Mouse (Mus musculus): ENCODE results near the gene C1s2. TPM values are rescaled to one million over a fixed set of nuclear protein-coding genes. Genes with fewer than 3 reads are reported as not detected.
"Not testable (repeated sequence)": the region's sequence is repeated elsewhere in the genome, so short reads cannot be mapped to it uniquely, and the experiment has no call there.

C1s2 gene
- total and polyA plus RNA-seq, 3 experiments, result 0.26 to 0.48 TPM; not detected in 1

- H3K79me2 ChIP-seq (replicated peaks; ENCODE audit: control insufficient read depth, insufficient read depth, low read length), result no peaks in the 10 kb centered on the region
- no peaks in the 10 kb centered on the region for H3K4me1 ChIP-seq (ENCODE audit: control insufficient read depth, insufficient read depth, low read length)
- WGBS, result 72% methylated on average over 4 of the region's 4 CpGs
- no peak overlapping the region for H3K27ac ChIP-seq
- intact Hi-C loops (cut with DNase I), result no loop called here
- TF ChIP-seq CTCF (IDR thresholded peaks at IDR 0.05), result no peak
- no peak for TF ChIP-seq EP300 (IDR thresholded peaks at IDR 0.05; ENCODE audit: insufficient read depth, low read depth, low read length)
- TF ChIP-seq POLR2A (IDR thresholded peaks at IDR 0.05; ENCODE audit: insufficient read depth, low read depth, low read length), result no peak
- no peaks in the 10 kb centered on the region for H3K36me3 ChIP-seq (ENCODE audit: control insufficient read depth, insufficient read depth, low read length)
- no peaks in the 10 kb centered on the region for H3K27me3 ChIP-seq (ENCODE audit: control insufficient read depth, insufficient read depth, low read length)
- no peak overlapping the region for H3K9ac ChIP-seq (ENCODE audit: low read depth, low read length)
- DNase-seq, result no peak
- H3K4me3 ChIP-seq, result no peak overlapping the region
Measured at GRCm38 (mm10) chr6:124630763-124631162, 5.1 kb downstream of the C1s2 start.

- 17% methylated on average over 1 of the region's 1 CpGs for WGBS
- DNase-seq; H3K4me1 ChIP-seq (ENCODE audit: control insufficient read depth, insufficient read depth, low read length); H3K27ac ChIP-seq; H3K79me2 ChIP-seq (replicated peaks; ENCODE audit: control insufficient read depth, insufficient read depth, low read length); H3K4me3 ChIP-seq; H3K9ac ChIP-seq (ENCODE audit: low read depth, low read length); H3K36me3 ChIP-seq (ENCODE audit: control insufficient read depth, insufficient read depth, low read length); H3K27me3 ChIP-seq (ENCODE audit: control insufficient read depth, insufficient read depth, low read length); intact Hi-C loops (cut with DNase I): not testable (repeated sequence)
Measured at GRCm38 (mm10) chr6:124626184-124626583, 9.7 kb downstream of the C1s2 start.

- Histone ChIP-seq H3K36me3 (ENCODE audit: control insufficient read depth, insufficient read depth, low read length) (no peaks in the 10 kb centered on the region), H3K4me3 (no peak overlapping the region), H3K27ac (no peak overlapping the region), H3K9ac (ENCODE audit: low read depth, low read length) (no peak overlapping the region), H3K27me3 (ENCODE audit: control insufficient read depth, insufficient read depth, low read length) (no peaks in the 10 kb centered on the region), H3K4me1 (ENCODE audit: control insufficient read depth, insufficient read depth, low read length) (no peaks in the 10 kb centered on the region), H3K79me2 (replicated peaks; ENCODE audit: control insufficient read depth, insufficient read depth, low read length) (no peaks in the 10 kb centered on the region)
- TF ChIP-seq POLR2A (IDR thresholded peaks at IDR 0.05; ENCODE audit: insufficient read depth, low read depth, low read length) (no peak), EP300 (IDR thresholded peaks at IDR 0.05; ENCODE audit: insufficient read depth, low read depth, low read length) (no peak), CTCF (IDR thresholded peaks at IDR 0.05) (no peak)
- intact Hi-C loops (cut with DNase I), result no loop called here
- WGBS, result 78% methylated on average over 13 of the region's 13 CpGs
- DNase-seq, result no peak
Measured at GRCm38 (mm10) chr6:124625612-124626011, 10.3 kb downstream of the C1s2 start.

GRCm38 (mm10) chr6:124602031-124602430, 33.9 kb downstream of the C1s2 start:
- H3K9ac ChIP-seq (ENCODE audit: low read depth, low read length), result no peak overlapping the region

GRCm38 (mm10) chr6:124593121-124593520, 42.8 kb downstream of the C1s2 start:
- Histone ChIP-seq H3K27me3 (ENCODE audit: control insufficient read depth, insufficient read depth, low read length) (no peaks in the 10 kb centered on the region), H3K9ac (ENCODE audit: low read depth, low read length) (no peak overlapping the region), H3K27ac (no peak overlapping the region), H3K4me1 (ENCODE audit: control insufficient read depth, insufficient read depth, low read length) (no peaks in the 10 kb centered on the region), H3K79me2 (replicated peaks; ENCODE audit: control insufficient read depth, insufficient read depth, low read length) (no peaks in the 10 kb centered on the region), H3K4me3 (no peak overlapping the region), H3K36me3 (ENCODE audit: control insufficient read depth, insufficient read depth, low read length) (no peaks in the 10 kb centered on the region)
- DNase-seq, result no peak
- WGBS, result 87% methylated on average over 8 of the region's 8 CpGs
- intact Hi-C loops (cut with DNase I), result no loop called here
- TF ChIP-seq EP300 (IDR thresholded peaks at IDR 0.05; ENCODE audit: insufficient read depth, low read depth, low read length), result no peak
- no peak for TF ChIP-seq POLR2A (IDR thresholded peaks at IDR 0.05; ENCODE audit: insufficient read depth, low read depth, low read length)
- no peak for TF ChIP-seq CTCF (IDR thresholded peaks at IDR 0.05)

More at GRCm38 (mm10) chr6:124602031-124602430, 33.9 kb downstream of the C1s2 start:
- TF ChIP-seq EP300 (IDR thresholded peaks at IDR 0.05; ENCODE audit: insufficient read depth, low read depth, low read length), result no peak
- no peak for TF ChIP-seq POLR2A (IDR thresholded peaks at IDR 0.05; ENCODE audit: insufficient read depth, low read depth, low read length)
- TF ChIP-seq CTCF (IDR thresholded peaks at IDR 0.05), result no peak
- 89% methylated on average over 4 of the region's 4 CpGs for WGBS
- no peak for DNase-seq
- H3K27me3 ChIP-seq (ENCODE audit: control insufficient read depth, insufficient read depth, low read length), result no peaks in the 10 kb centered on the region
- intact Hi-C loops (cut with DNase I), result no loop called here
- H3K36me3 ChIP-seq (ENCODE audit: control insufficient read depth, insufficient read depth, low read length), result no peaks in the 10 kb centered on the region
- no peak overlapping the region for H3K27ac ChIP-seq
- no peak overlapping the region for H3K4me3 ChIP-seq
- no peaks in the 10 kb centered on the region for H3K79me2 ChIP-seq (replicated peaks; ENCODE audit: control insufficient read depth, insufficient read depth, low read length)
- no peaks in the 10 kb centered on the region for H3K4me1 ChIP-seq (ENCODE audit: control insufficient read depth, insufficient read depth, low read length)

GRCm38 (mm10) chr6:124592186-124592700, 43.6 kb downstream of the C1s2 start:
- H3K4me1 ChIP-seq (ENCODE audit: control insufficient read depth, insufficient read depth, low read length), result no peaks in the 10 kb centered on the region
- H3K27ac ChIP-seq, result no peak overlapping the region
- peak; percentile 62 for TF ChIP-seq CTCF (IDR thresholded peaks at IDR 0.05)
- no peak for TF ChIP-seq POLR2A (IDR thresholded peaks at IDR 0.05; ENCODE audit: insufficient read depth, low read depth, low read length)
- no peak overlapping the region for H3K4me3 ChIP-seq
- intact Hi-C loops (cut with DNase I), result no loop called here
- no peak overlapping the region for H3K9ac ChIP-seq (ENCODE audit: low read depth, low read length)
- 71% methylated on average over 4 of the region's 4 CpGs for WGBS
- no peaks in the 10 kb centered on the region for H3K79me2 ChIP-seq (replicated peaks; ENCODE audit: control insufficient read depth, insufficient read depth, low read length)
- H3K27me3 ChIP-seq (ENCODE audit: control insufficient read depth, insufficient read depth, low read length), result no peaks in the 10 kb centered on the region
- peak; percentile 52 to 71 for DNase-seq
- H3K36me3 ChIP-seq (ENCODE audit: control insufficient read depth, insufficient read depth, low read length), result no peaks in the 10 kb centered on the region

Data from heart, adult 2 months (tissue).